Mouse (Mus musculus): Measurements from ENCODE around the gene Arxes2.
"Not testable (repeated sequence)": the region's sequence is repeated elsewhere in the genome, so short reads cannot be mapped to it uniquely, and the experiment has no call there.

Gene Arxes2

GRCm38 (mm10) chrX:136032799-136033763 lies 39.5 kb downstream of the Arxes2 start, which contains the start of gene Arxes1:
TSS of gene Arxes1 (plus strand) at chrX:136033367.
- not testable (repeated sequence) for DNase-seq (ENCODE audit: low read depth, low spot score)

- no peak for DNase-seq (ENCODE audit: low read depth, low spot score)
Observed at GRCm38 (mm10) chrX:136043726-136044125, 50.1 kb downstream of the Arxes2 start.
